Mouse (Mus musculus) neutrophil, adult 65 days (primary cell): ENCODE data around the gene Gm21663. TPM values are rescaled to one million over a fixed set of nuclear protein-coding genes. Genes with fewer than 3 reads are reported as not detected.

Experiments used
- total RNA-seq: library from RNA; stranded (reverse); gene quantifications from 2 replicates; pipeline ENCODE4 v1.2.4, GENCODE M21; 2023

Gene Gm21663
- not detected in 2 replicates for total RNA-seq

DNA sequence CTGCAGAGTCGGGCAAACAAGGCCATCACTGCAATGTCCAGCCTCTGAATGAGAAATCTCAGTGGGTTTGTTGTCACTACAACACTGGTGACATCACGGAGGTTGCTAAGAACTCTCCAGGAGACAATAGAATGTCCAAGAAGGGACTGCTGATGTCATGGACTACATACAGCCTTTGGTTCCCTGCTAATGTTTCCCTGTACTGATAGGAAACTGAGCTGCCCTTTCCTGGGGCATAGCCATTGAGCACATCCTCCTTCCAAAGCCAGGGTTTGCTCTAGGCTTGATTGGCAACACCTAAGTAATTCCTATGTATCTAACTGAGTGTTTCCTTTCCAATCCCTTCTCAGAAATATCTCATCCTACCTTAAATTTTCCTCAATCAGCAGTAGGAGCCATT is at the start of gene Gm21663:
Gene Gm21663 (minus strand): TSS at position 101 of the 400 bp plus-strand sequence.

GRCm38 (mm10) chr5:25988550-25988949 is 46.4 kb upstream of the Gm21663 start, which contains the start of gene Gm21698:
Gene Gm21698, minus strand, starts transcription at chr5:25988650.

DNA sequence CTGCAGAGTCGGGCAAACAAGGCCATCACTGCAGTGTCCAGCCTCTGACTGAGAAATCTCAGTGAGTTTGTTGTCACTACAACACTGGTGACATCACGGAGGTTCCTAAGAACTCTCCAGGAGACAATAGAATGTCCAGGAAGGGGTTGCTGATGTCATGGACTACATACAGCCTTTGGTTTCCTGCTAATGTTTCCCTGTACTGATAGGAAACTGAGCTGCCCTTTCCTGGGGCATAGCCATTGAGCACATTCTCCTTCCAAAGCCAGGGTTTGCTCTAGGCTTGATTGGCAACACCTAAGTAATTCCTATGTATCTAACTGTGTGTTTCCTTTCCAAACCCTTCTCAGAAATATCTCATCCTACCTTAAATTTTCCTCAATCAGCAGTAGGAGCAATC is 30.4 kb upstream of the Gm21663 start, which contains the start of gene Gm21680:
Gene Gm21680 (minus strand): TSS at position 101 of the 400 bp plus-strand sequence.

GRCm38 (mm10) chr5:25954317-25954716 is 12.1 kb upstream of the Gm21663 start, which contains the start of gene Gm21671:
Gene Gm21671, minus strand, starts transcription at chr5:25954417.

Other genes starting within 250 kb of the Gm21663 start
- gene Xrcc2, start 236.6 kb downstream of the Gm21663 start, total RNA-seq: 17.1 and 27.2 TPM in 2 replicates
- gene Actr3b, start 182.4 kb downstream of the Gm21663 start, total RNA-seq: 0.75 TPM in 1 of 2 replicates, not detected in the other
- not detected in 2 replicates for gene Gm21671, start 12.0 kb upstream of the Gm21663 start, total RNA-seq
- not detected in 2 replicates for gene Gm21680, start 30.3 kb upstream of the Gm21663 start, total RNA-seq
- not detected in 2 replicates for gene Gm21698, start 46.3 kb upstream of the Gm21663 start, total RNA-seq
- gene Gm1979, start 62.4 kb upstream of the Gm21663 start, total RNA-seq: not detected in 2 replicates
- gene Gm5862, start 80.5 kb upstream of the Gm21663 start, total RNA-seq: not detected in 2 replicates
- not detected in 2 replicates for gene Speer4a, start 97.2 kb upstream of the Gm21663 start, total RNA-seq
- not detected in 2 replicates for gene Gm7347, start 116.2 kb upstream of the Gm21663 start, total RNA-seq
- gene Gm10471, start 146.9 kb upstream of the Gm21663 start, total RNA-seq: not detected in 2 replicates
- not detected in 2 replicates for gene 5031410I06Rik, start 163.0 kb upstream of the Gm21663 start, total RNA-seq
- gene Gm10220, start 179.0 kb upstream of the Gm21663 start, total RNA-seq: not detected in 2 replicates